Mouse (Mus musculus): Measurements from ENCODE around the gene Ctnnd1. TPM values are rescaled to one million over a fixed set of nuclear protein-coding genes. Genes with fewer than 3 reads are reported as not detected.
A peak's percentile ranks its signal among the peaks of the same experiment; 100 is the strongest.
"Not testable (repeated sequence)": the region's sequence is repeated elsewhere in the genome, so short reads cannot be mapped to it uniquely, and the experiment has no call there.

Gene Ctnnd1
- total RNA-seq (2021), result 10 to 100 TPM; 59.5 to 62.9 TPM
- long read RNA-seq, experiment 1, full-length matches to known transcripts, result 1 of 29 reads
- long read RNA-seq, experiment 1, partial matches to known transcripts, result 8 of 29 reads
- long read RNA-seq, experiment 1, other reads (novel, unspliced or antisense), result 20 of 29 reads
- long read RNA-seq, experiment 2, partial matches to known transcripts, result 2 of 15 reads
- long read RNA-seq, experiment 2, other reads (novel, unspliced or antisense), result 13 of 15 reads

- DNase-seq (ENCODE audit: low spot score in 2 of 2), result peak; percentile 78 to 87
Measured at GRCm38 (mm10) chr2:84650464-84651195, at the start of gene Ctnnd1. Gene Ctnnd1, minus strand, starts transcription at chr2:84650765.

GRCm38 (mm10) chr2:84695007-84695695 is 44.6 kb upstream of the Ctnnd1 start:
- DNase-seq (ENCODE audit: low spot score in 2 of 2), result no peak

- DNase-seq (ENCODE audit: low spot score in 2 of 2), result no peak
Measured at GRCm38 (mm10) chr2:84690050-84690449, 39.5 kb upstream of the Ctnnd1 start.

- DNase-seq (ENCODE audit: low spot score in 2 of 2), result no peak
Measured at GRCm38 (mm10) chr2:84688080-84688844, 37.7 kb upstream of the Ctnnd1 start.

- DNase-seq (ENCODE audit: low spot score in 2 of 2), result no peak
Measured at GRCm38 (mm10) chr2:84682605-84683183, 32.1 kb upstream of the Ctnnd1 start.

GRCm38 (mm10) chr2:84679016-84679415 is 28.5 kb upstream of the Ctnnd1 start, which contains the start of gene Tmx2:
Gene Tmx2, minus strand, starts transcription at chr2:84679140.
- DNase-seq (ENCODE audit: low spot score in 2 of 2), result no peak

GRCm38 (mm10) chr2:84677968-84678880 is 27.7 kb upstream of the Ctnnd1 start, which contains the start of the genes Gm28635 and Med19:
Gene Gm28635, minus strand, starts transcription at chr2:84678041.
Gene Med19, plus strand, starts transcription at chr2:84678402.
- peak; percentile 88 to 92 for DNase-seq (ENCODE audit: low spot score in 2 of 2)

- no peak for DNase-seq (ENCODE audit: low spot score in 2 of 2)
Measured at GRCm38 (mm10) chr2:84677270-84677967, 26.9 kb upstream of the Ctnnd1 start.

GRCm38 (mm10) chr2:84671535-84671934 is 21.0 kb upstream of the Ctnnd1 start:
- not testable (repeated sequence) for DNase-seq (ENCODE audit: low spot score in 2 of 2)

GRCm38 (mm10) chr2:84670569-84670933 is 20.0 kb upstream of the Ctnnd1 start, which contains the start of gene Selenoh:
Gene Selenoh, minus strand, starts transcription at chr2:84670770.
- peak; percentile 85 to 86 for DNase-seq (ENCODE audit: low spot score in 2 of 2)

GRCm38 (mm10) chr2:84669828-84670568 is 19.4 kb upstream of the Ctnnd1 start:
- no peak for DNase-seq (ENCODE audit: low spot score in 2 of 2)

GRCm38 (mm10) chr2:84666081-84666480 is 15.5 kb upstream of the Ctnnd1 start:
- DNase-seq (ENCODE audit: low spot score in 2 of 2), result no peak

GRCm38 (mm10) chr2:84662866-84663265 is 12.3 kb upstream of the Ctnnd1 start:
- DNase-seq (ENCODE audit: low spot score in 2 of 2), result peak in 1 of 2 experiments; percentile 33

- DNase-seq (ENCODE audit: low spot score in 2 of 2), result peak; percentile 44 to 59
Measured at GRCm38 (mm10) chr2:84660253-84660652, 9.7 kb upstream of the Ctnnd1 start.

- no peak for DNase-seq (ENCODE audit: low spot score in 2 of 2)
Measured at GRCm38 (mm10) chr2:84658806-84659205, 8.2 kb upstream of the Ctnnd1 start, which contains the start of gene Btbd18. Gene Btbd18, plus strand, starts transcription at chr2:84659079.

- no peak for DNase-seq (ENCODE audit: low spot score in 2 of 2)
Measured at GRCm38 (mm10) chr2:84655864-84656263, 5.3 kb upstream of the Ctnnd1 start.

GRCm38 (mm10) chr2:84653354-84653753 is 2.8 kb upstream of the Ctnnd1 start:
- no peak for DNase-seq (ENCODE audit: low spot score in 2 of 2)

- peak in 1 of 2 experiments; percentile 19 for DNase-seq (ENCODE audit: low spot score in 2 of 2)
Measured at GRCm38 (mm10) chr2:84649674-84650073, 891 bp downstream of the Ctnnd1 start.

Measured in left cerebral cortex, adult 18-20 months (tissue).